Mouse (Mus musculus): ENCODE data around the gene Rnf148.
A peak's percentile ranks its signal among the peaks of the same experiment; 100 is the strongest.

Gene Rnf148

DNA sequence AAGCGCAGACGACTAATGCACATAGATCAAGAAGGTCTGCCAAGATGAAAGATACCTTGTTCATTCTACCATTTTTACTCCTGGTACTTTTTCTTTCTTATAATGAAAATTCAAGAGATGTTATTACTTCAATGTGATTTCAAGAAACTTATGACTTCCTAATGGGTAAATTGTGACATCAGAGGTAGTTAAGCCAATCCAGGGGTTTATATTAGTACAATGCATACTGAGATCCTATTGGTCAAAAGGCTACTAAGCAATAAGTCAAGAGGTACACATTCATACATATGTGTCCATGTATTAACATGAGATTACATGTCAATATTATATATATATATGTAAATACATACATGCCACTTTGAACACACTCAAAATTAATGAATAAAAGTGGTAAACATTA is at the start of gene Rnf148:
Rnf148 (minus strand) TSS at position 101 of the 400 bp plus-strand sequence.
- no peak for DNase-seq

DNA sequence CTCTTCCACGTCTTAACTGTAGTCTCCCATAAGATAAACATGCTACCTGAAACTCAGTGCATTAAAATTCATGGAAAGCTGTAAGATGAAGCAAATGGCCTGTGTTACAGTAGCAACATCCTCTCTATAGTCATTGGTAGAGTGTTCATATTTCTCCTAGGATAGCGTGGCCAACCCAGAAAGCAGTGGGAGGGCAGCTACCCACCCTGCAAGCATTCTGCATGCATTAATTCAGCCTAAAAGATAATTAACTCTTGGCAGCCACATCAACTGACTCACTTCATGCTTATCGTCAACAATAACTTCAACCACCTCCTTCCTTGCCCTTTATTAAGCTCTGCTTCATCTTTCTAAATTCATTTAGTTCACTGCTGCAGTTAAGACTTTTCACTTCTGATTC is 45.9 kb upstream of the Rnf148 start:
- DNase-seq, result no peak

DNA sequence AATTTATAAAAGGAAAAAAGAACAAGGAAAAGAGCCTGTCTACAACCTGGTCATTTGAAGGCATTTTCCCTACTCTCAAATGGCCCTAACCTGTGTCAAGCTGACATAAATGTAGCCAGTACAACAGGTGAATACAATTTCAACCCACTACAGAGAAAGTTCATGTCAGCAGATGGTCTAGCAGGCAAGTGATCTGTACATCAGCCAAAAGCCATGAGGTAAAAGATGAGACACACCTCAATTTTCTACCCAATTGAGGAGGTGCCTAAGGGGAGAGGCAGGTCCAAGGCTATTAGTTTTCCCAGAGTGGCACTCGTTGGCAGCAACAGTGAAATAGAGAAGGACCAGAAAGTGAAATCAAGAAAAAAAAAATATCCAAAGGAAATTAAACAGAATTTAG is 23.2 kb upstream of the Rnf148 start:
- DNase-seq, result no peak

DNA sequence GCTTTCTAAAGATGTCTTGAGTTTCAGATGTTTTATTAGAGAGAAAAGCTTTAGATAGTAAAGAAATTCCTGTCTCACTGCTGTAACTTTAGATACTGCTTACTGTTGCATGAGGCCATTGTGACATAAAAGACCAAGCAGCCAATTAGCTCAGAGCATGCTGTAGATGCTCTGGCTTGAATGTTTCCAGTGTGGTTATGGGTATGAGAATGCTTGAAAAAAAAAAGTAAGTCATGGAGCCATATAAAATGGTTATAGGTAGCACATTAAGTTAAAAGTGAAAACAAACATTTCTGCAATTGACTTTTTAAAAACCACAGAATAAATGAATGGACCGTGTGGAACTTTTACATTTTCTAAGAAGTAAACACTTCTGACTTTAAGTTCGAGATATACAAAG is 4.7 kb downstream of the Rnf148 start, which contains the start of gene Rnf133:
Rnf133 (minus strand) TSS at position 101 of the 400 bp plus-strand sequence.
- no peak for DNase-seq

DNA sequence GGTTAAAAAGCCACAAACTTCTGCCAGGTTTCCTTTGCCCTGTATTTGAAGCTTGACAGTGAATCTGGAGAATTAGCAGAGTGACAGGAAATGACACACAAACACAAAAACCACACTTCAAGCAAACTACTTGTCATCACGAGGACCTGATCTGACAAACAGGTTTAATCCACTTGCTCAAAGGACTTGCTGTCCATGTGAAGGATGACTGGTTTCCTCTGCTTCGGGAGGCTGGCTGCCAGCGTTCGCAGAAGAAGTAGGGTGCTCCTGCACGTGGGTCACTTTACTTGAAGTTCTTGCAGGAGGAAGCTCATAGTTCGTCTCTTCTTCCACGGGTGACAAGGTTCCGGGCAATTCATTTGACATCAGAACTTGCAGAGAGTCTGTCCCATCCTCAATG is 6.2 kb downstream of the Rnf148 start:
- DNase-seq, result peak; percentile 13 to 36

DNA sequence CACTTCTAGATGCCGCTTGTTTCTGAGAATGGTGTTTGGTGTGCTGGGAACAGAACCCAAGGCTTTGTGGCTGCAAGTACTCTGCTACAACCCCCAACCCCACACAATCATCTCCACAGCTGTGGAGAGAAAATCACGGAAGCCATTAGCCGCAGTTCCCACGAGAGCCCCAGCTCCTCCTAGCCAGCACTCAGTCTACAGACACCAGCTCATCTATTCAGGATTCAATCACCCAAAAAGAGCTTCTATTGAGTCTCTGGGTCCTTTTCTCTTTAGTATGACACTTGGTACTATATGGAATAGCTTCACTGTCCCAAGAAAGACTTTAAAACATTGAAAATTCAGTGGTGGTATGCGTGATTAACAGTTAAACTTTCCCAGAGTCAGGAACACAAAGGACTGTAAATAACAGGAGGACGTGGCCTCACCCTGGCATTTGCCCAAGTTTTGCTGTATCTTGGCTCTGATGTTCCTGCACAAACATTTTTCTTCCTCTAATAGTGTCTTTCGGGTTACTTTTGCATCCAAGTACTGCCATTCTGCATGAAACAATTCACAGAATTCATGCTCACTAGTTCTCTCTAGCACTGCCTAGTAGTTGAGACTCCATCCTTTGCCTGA is 7.2 kb downstream of the Rnf148 start:
- DNase-seq, result peak; percentile 68 to 72

DNA sequence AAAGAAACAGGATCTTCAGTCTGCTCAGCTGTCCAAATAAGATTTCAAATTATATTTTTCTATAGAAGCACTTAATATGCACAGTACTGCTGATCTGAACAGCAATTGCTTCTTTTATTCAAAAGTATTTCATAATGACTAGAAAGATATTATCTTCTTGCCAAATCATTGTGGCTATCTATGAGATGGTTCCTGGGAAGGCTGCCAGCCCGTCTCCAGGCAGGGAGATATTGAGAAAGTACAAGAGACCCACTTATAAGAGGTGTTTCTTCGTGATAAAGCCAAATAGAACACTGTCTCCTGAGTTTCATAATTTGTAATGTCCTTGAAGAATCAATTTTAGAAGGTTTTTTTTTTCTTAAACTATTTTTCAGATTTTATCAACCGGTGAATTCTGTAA is 17.9 kb downstream of the Rnf148 start:
- DNase-seq, result no peak

DNA sequence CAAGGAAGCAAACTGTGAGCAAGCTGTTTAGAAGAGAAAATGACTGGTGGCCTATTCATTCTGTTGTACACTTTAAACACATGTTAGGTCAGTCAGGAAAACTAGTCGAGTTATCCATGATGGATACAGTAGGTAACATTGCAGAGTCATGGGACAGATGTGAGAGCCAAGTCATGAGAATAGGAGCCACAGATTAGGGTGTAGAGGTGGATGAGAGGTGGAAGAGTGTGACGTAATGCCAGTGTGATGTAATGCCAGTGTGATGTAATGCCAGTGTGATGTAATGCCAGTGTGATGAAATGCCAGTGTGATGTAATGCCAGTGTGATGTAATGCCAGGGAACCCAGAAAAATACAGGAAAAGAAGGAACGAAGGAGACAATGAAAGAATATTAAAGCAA is 19.7 kb downstream of the Rnf148 start:
- DNase-seq, result no peak

DNA sequence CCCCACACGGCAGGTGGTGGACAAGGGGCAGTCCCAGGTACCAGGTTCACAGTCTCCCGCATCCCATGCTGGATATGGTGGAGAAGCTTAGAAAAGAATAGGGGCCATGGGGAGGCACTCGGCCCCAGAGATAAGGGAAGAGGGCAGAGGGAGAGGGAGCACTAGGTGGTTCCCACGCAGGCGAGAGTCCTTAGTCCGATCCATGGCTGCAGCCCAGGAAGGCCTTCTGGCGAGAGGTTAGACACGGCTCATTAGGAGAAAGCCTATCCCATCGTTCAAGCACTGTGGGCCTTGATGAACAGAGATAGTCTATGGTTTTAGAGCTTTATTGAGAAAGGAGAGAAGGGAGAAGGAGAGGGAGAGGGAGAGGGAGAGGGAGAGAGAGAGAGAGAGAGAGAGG is 20.9 kb downstream of the Rnf148 start:
- DNase-seq, result no peak

DNA sequence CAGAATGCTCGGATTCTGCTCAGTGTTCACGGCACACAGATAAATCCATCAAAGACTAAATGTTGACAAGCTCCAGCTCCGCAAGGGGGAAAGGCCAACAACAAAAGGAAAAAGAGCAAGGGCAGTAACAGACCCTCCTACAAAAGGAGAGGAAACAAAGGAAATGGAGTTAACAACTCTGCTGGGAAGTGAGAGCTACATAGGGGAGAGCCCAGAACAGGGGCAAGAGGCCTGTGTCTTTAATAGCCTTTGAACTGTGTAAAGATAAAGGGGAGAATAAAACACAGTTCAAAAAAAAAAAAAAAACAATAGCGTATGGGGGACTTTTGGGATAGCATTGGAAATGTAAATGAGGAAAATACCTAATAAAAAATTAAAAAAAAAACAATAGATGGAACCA is 24.5 kb downstream of the Rnf148 start:
- DNase-seq, result no peak

Data from lung, postnatal 4 days (tissue).